In the genomic region with DNA sequence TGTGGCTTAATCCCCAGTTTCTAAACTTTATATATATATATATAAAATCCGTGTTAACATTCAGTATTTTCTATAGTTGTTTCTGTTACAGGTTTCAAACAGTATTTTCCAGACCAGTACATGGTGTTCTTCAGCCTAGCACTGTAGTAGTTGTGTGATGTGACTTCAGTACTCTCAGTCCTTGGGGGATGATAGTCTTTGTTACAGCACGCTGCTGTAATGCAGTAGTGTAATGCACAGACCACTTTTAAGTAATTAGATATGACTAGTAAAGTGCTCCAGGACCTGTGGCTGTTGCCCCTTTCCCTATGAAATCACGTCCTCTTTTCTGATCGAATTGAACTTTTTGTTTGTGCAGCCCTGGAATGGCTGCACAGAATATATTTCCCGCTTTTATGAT, we compare ENCODE assay signal across 9 mouse cellular contexts. TPM values are rescaled to one million over a fixed set of nuclear protein-coding genes. Genes with fewer than 3 reads are reported as not detected.
DNase-seq lines count a peak whose midpoint lies in the region; ATAC-seq and TF ChIP-seq lines count a peak whose summit lies in the region.
"Had no signal": no experiment of that assay in that cellular context is flagged by ENCODE, and none has a peak within 500 bp of the region (broad histone marks: within the 10 kb centered on the region; RNA-seq: fewer than 3 reads in every experiment).

No protein-coding gene starts in this region.

- no peaks in the 10 kb centered on the region for H3K9me3 ChIP-seq in lung, embryonic 15.5 days
- no peaks in the 10 kb centered on the region for H3K9me3 ChIP-seq in embryonic facial prominence, embryonic 12.5 days
- H3K9me3 ChIP-seq in intestine, embryonic 16.5 days (ENCODE audit: control insufficient read depth, low read length), result no peaks in the 10 kb centered on the region
- no peaks in the 10 kb centered on the region for H3K9me3 ChIP-seq in neural tube, embryonic 15.5 days (replicated peaks)

- peak overlapping the region; percentile 76 for H3K4me2 ChIP-seq in lung, embryonic 15.5 days
- H3K4me2 ChIP-seq in embryonic facial prominence, embryonic 12.5 days (replicated peaks), result peak overlapping the region; percentile 70
- peak overlapping the region; percentile 67 for H3K4me2 ChIP-seq in intestine, embryonic 16.5 days (ENCODE audit: low read depth, low read length)
- H3K4me2 ChIP-seq in neural tube, embryonic 15.5 days, result peak overlapping the region; percentile 59

- peak overlapping the region; percentile 94 for H3K9ac ChIP-seq in lung, embryonic 15.5 days
- peak overlapping the region; percentile 97 for H3K9ac ChIP-seq in embryonic facial prominence, embryonic 12.5 days
- peak overlapping the region; percentile 93 for H3K9ac ChIP-seq in intestine, embryonic 16.5 days (ENCODE audit: low read depth, low read length)
- H3K9ac ChIP-seq in neural tube, embryonic 15.5 days (replicated peaks), result peak overlapping the region; percentile 90; the same call in 1 of the 2 replicates

- peak overlapping the region; percentile 97 for H3K4me3 ChIP-seq in lung, embryonic 15.5 days
- no peak overlapping the region for H3K4me3 ChIP-seq in lung, adult 2 months (replicated peaks; ENCODE audit: extremely low read depth, low read depth, low read length)
- peak overlapping the region; percentile 75 for H3K4me3 ChIP-seq in embryonic facial prominence, embryonic 12.5 days
- H3K4me3 ChIP-seq in intestine, embryonic 16.5 days (ENCODE audit: low read length), result peak overlapping the region; percentile 96
- peak overlapping the region; percentile 80 for H3K4me3 ChIP-seq in neural tube, embryonic 15.5 days (replicated peaks)

- ATAC-seq in lung, embryonic 15.5 days (ENCODE audit: borderline replicate concordance, extremely low read depth, low FRiP score, low TSS enrichment), result no peak
- 0 out of 2 replicates have a peak, but pooled peaks have one; percentile 13 for ATAC-seq in embryonic facial prominence, embryonic 12.5 days (ENCODE audit: insufficient number of reproducible peaks, insufficient read depth, low FRiP score, low TSS enrichment)
- ATAC-seq in intestine, embryonic 16.5 days, result 0 out of 2 replicates have a peak, but pooled peaks have one; percentile 14
- no peak for ATAC-seq in neural tube, embryonic 15.5 days (ENCODE audit: low FRiP score)

- no peak for DNase-seq in lung, adult 2 months
- no peak for DNase-seq in thymus, postnatal 14 days
- no peak for DNase-seq in layer of hippocampus, postnatal 25 days (ENCODE audit: extremely low spot score in 1 of 2, low spot score in 1 of 2)
- no peak for DNase-seq in layer of hippocampus, postnatal 10 days (ENCODE audit: low spot score in 2 of 2)
- DNase-seq: layer of hippocampus, adult 9-11 months had no signal

- peaks cover 19% of the 10 kb centered on the region; the same call in 1 of the 2 replicates for H3K36me3 ChIP-seq in lung, embryonic 15.5 days
- peaks cover 21% of the 10 kb centered on the region; the same call in 1 of the 2 replicates for H3K36me3 ChIP-seq in embryonic facial prominence, embryonic 12.5 days
- no peaks in the 10 kb centered on the region for H3K36me3 ChIP-seq in intestine, embryonic 16.5 days (ENCODE audit: control insufficient read depth, insufficient read depth, low read length)
- peaks cover 9% of the 10 kb centered on the region; the same call in 1 of the 2 replicates for H3K36me3 ChIP-seq in neural tube, embryonic 15.5 days

- WGBS in lung, embryonic 15.5 days, result 24% methylated on average over 5 of the region's 5 CpGs
- WGBS in lung, adult 2 months, result 32% methylated on average over 5 of the region's 5 CpGs
- 26% methylated on average over 5 of the region's 5 CpGs for WGBS in embryonic facial prominence, embryonic 12.5 days
- WGBS in intestine, embryonic 16.5 days, result 25% methylated on average over 5 of the region's 5 CpGs
- 46% methylated on average over 5 of the region's 5 CpGs for WGBS in neural tube, embryonic 15.5 days

- TF ChIP-seq CTCF in lung, adult 2 months (IDR thresholded peaks at IDR 0.05; ENCODE audit: insufficient read depth, low read length), result no peak

- no peak overlapping the region for H3K27ac ChIP-seq in lung, embryonic 15.5 days
- H3K27ac ChIP-seq in embryonic facial prominence, embryonic 12.5 days, result no peak overlapping the region
- H3K27ac ChIP-seq in intestine, embryonic 16.5 days (ENCODE audit: low read length), result peak overlapping the region; percentile 37; the same call in 1 of the 2 replicates
- 0 out of 2 replicates have a peak overlapping the region, but pooled peaks have one; percentile 89 for H3K27ac ChIP-seq in neural tube, embryonic 15.5 days (replicated peaks)

- H3K27me3 ChIP-seq in lung, embryonic 15.5 days, result no peaks in the 10 kb centered on the region
- no peaks in the 10 kb centered on the region for H3K27me3 ChIP-seq in embryonic facial prominence, embryonic 12.5 days
- no peaks in the 10 kb centered on the region for H3K27me3 ChIP-seq in intestine, embryonic 16.5 days (replicated peaks; ENCODE audit: control insufficient read depth, insufficient read depth, low read length)
- no peaks in the 10 kb centered on the region for H3K27me3 ChIP-seq in neural tube, embryonic 15.5 days (replicated peaks)

- no peak for TF ChIP-seq POLR2A in lung, adult 2 months (IDR thresholded peaks at IDR 0.05; ENCODE audit: borderline replicate concordance, extremely low read depth, low read depth, low read length)

- peaks cover 16% of the 10 kb centered on the region; the same call in 1 of the 2 replicates for H3K4me1 ChIP-seq in lung, embryonic 15.5 days
- H3K4me1 ChIP-seq in lung, adult 2 months (ENCODE audit: control insufficient read depth, insufficient read depth, low read length), result peaks cover 2% of the 10 kb centered on the region; the same call in 1 of the 2 replicates
- peaks cover 12% of the 10 kb centered on the region for H3K4me1 ChIP-seq in embryonic facial prominence, embryonic 12.5 days
- peaks cover 21% of the 10 kb centered on the region for H3K4me1 ChIP-seq in intestine, embryonic 16.5 days (ENCODE audit: control insufficient read depth, insufficient read depth, low read length)
- peaks cover 25% of the 10 kb centered on the region for H3K4me1 ChIP-seq in neural tube, embryonic 15.5 days

RNA-seq across cellular contexts. Expression of gene Cnih4, which starts 7.0 kb away (rescaled TPM):
- polyA plus RNA-seq in lung, embryonic 15.5 days (2015; fragmentation: Nextera tagmentation; extraction: Ambion mirVana), result 106 and 116 TPM in 2 replicates
- 10.0 and 11.4 TPM in 2 replicates for polyA plus RNA-seq in lung, adult 2 months (2012; rRNA removed)
- polyA plus RNA-seq in embryonic facial prominence, embryonic 12.5 days (2016; fragmentation: Nextera tagmentation; extraction: Ambion mirVana), result 79.4 and 88.8 TPM in 2 replicates
- 136 and 142 TPM in 2 replicates for polyA plus RNA-seq in intestine, embryonic 16.5 days (2015; fragmentation: Nextera tagmentation; extraction: Ambion mirVana)
- polyA plus RNA-seq in neural tube, embryonic 15.5 days (2015; fragmentation: Nextera tagmentation; extraction: Ambion mirVana), result 52.7 and 66.7 TPM in 2 replicates
- 10 to 100 TPM; 22.8 to 27.1 TPM for total RNA-seq in layer of hippocampus, postnatal 25 days (2021)
- total RNA-seq in layer of hippocampus, postnatal 10 days (2021), result 10 to 100 TPM; 21.3 to 23.0 TPM

RNA-seq across cellular contexts. Expression of gene Nvl, which starts 7.5 kb away (rescaled TPM):
- 28.7 and 30.4 TPM in 2 replicates for polyA plus RNA-seq in lung, embryonic 15.5 days (2015; fragmentation: Nextera tagmentation; extraction: Ambion mirVana)
- 5.7 and 7.4 TPM in 2 replicates for polyA plus RNA-seq in lung, adult 2 months (2012; rRNA removed)
- 46.6 and 49.8 TPM in 2 replicates for polyA plus RNA-seq in embryonic facial prominence, embryonic 12.5 days (2016; fragmentation: Nextera tagmentation; extraction: Ambion mirVana)
- polyA plus RNA-seq in intestine, embryonic 16.5 days (2015; fragmentation: Nextera tagmentation; extraction: Ambion mirVana), result 18.5 and 18.9 TPM in 2 replicates
- 38.4 and 45.3 TPM in 2 replicates for polyA plus RNA-seq in neural tube, embryonic 15.5 days (2015; fragmentation: Nextera tagmentation; extraction: Ambion mirVana)
- total RNA-seq in layer of hippocampus, postnatal 25 days (2021), result 10 to 100 TPM; 25.1 to 34.5 TPM
- total RNA-seq in layer of hippocampus, postnatal 10 days (2021), result 10 to 100 TPM; 29.8 to 31.8 TPM

Comparison
In these comparisons a context has a peak if more than half of its experiments do, and no peak if none do; other contexts are left out.
1. ATAC-seq: peak in embryonic facial prominence, embryonic 12.5 days (single experiment) and intestine, embryonic 16.5 days (single experiment); none in lung, embryonic 15.5 days (single experiment) and neural tube, embryonic 15.5 days (single experiment).
2. H3K27ac ChIP-seq: peak in intestine, embryonic 16.5 days (single experiment) and neural tube, embryonic 15.5 days (single experiment); none in lung, embryonic 15.5 days (single experiment) and embryonic facial prominence, embryonic 12.5 days (single experiment).
3. Peak in every context shown above with its lines, with median percentiles within 50 percentile points of each other: H3K4me2 ChIP-seq and H3K9ac ChIP-seq.